Mouse (Mus musculus): ENCODE results near the gene AA792892. TPM values are rescaled to one million over a fixed set of nuclear protein-coding genes. Genes with fewer than 3 reads are reported as not detected.
"Not testable (repeated sequence)": the region's sequence is repeated elsewhere in the genome, so short reads cannot be mapped to it uniquely, and the experiment has no call there.

Gene AA792892
- total RNA-seq (2015): not detected in 2 replicates
- total RNA-seq (2017): not detected in 2 replicates

- not testable (repeated sequence) for ATAC-seq (replicated peaks; ENCODE audit: poor library complexity)
Measured at GRCm38 (mm10) chr5:94339449-94339848, at the start of gene AA792892. AA792892 (plus strand) TSS chr5:94339749.

DNA sequence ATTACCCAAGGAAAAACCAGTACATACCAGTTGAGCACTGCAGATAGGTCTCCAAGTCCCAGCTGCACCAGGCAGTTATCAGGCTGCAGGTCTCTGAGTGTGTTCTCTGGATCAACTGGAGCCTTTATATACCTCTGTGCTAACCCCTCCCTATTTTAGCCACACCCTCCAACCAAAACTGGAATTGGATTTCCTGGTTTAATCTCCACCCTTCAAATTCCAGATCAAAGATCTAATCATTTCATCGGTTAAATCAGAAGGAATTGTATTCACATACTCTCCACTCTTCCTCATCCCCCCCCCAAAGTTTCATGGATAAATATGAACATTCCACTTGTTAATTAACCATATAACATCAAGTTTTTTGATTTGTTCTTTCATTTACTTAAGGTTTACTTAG lies 32.9 kb upstream of the AA792892 start, which contains the start of gene A430089I19Rik:
A430089I19Rik (minus strand) TSS at position 101 of the 400 bp plus-strand sequence.
- ATAC-seq (replicated peaks; ENCODE audit: poor library complexity): not testable (repeated sequence)

- not testable (repeated sequence) for ATAC-seq (replicated peaks; ENCODE audit: poor library complexity)
Measured at GRCm38 (mm10) chr5:94314135-94314534, 25.4 kb upstream of the AA792892 start, which contains the start of gene Gm6502. Gm6502 (plus strand) TSS chr5:94314435.

Other genes with a start within 250 kb of the AA792892 start
- gene Gm3106, start 121.7 kb upstream of the AA792892 start, total RNA-seq (2015): not detected in 2 replicates
- not detected in 2 replicates for gene Gm3106, start 121.7 kb upstream of the AA792892 start, total RNA-seq (2017)
- not detected in 2 replicates for gene A430089I19Rik, start 33.0 kb upstream of the AA792892 start, total RNA-seq (2015)
- not detected in 2 replicates for gene A430089I19Rik, start 33.0 kb upstream of the AA792892 start, total RNA-seq (2017)
- gene Gm6502, start 25.3 kb upstream of the AA792892 start, total RNA-seq (2015): not detected in 2 replicates
- gene Gm6502, start 25.3 kb upstream of the AA792892 start, total RNA-seq (2017): not detected in 2 replicates
- gene Gm7682, start 106.0 kb downstream of the AA792892 start, total RNA-seq (2015): not detected in 2 replicates
- gene Gm7682, start 106.0 kb downstream of the AA792892 start, total RNA-seq (2017): not detected in 2 replicates
- gene Gm3139, start 186.5 kb downstream of the AA792892 start, total RNA-seq (2015): not detected in 2 replicates
- gene Gm3139, start 186.5 kb downstream of the AA792892 start, total RNA-seq (2017): not detected in 2 replicates